Mouse (Mus musculus): ENCODE data around the gene Tcte1. TPM values are rescaled to one million over a fixed set of nuclear protein-coding genes. Genes with fewer than 3 reads are reported as not detected.

The Tcte1 gene
- total RNA-seq, 1 experiment: 0.09 TPM

- TF ChIP-seq ZC3H11A (IDR thresholded peaks at IDR 0.05; ENCODE audit: borderline replicate concordance, low read depth, low read length): no peak
- TF ChIP-seq ZNF384 (IDR thresholded peaks at IDR 0.05; ENCODE audit: low read depth, low read length): no peak
- TF ChIP-seq CHD2 (IDR thresholded peaks at IDR 0.05; ENCODE audit: low read depth, low read length): no peak
- TF ChIP-seq MAFK (IDR thresholded peaks at IDR 0.05; ENCODE audit: insufficient read depth, low read depth, low read length): no peak
- TF ChIP-seq HCFC1 (IDR thresholded peaks at IDR 0.05; ENCODE audit: borderline replicate concordance, insufficient read depth, low read length): no peak
- Histone ChIP-seq H3K27ac (ENCODE audit: insufficient read depth, low read depth, low read length, poor library complexity, severe bottlenecking) (no peak overlapping the region), H3K36me3 (ENCODE audit: control insufficient read depth, insufficient read depth, low read length, poor library complexity, severe bottlenecking) (no peaks in the 10 kb centered on the region), H3K4me3 (ENCODE audit: insufficient read depth in 1 of 2, low read depth in 1 of 2, low read length in 2 of 2, poor library complexity in 1 of 2, severe bottlenecking in 1 of 2) (no peak overlapping the region), H3K9me3 (ENCODE audit: control insufficient read depth, insufficient read depth, low read depth, low read length) (no peaks in the 10 kb centered on the region), H3K9ac (ENCODE audit: insufficient read depth, low read depth, low read length, poor library complexity, severe bottlenecking) (no peak overlapping the region), H3K4me1 (ENCODE audit: control insufficient read depth in 2 of 2, insufficient read depth in 2 of 2, low read length in 2 of 2, poor library complexity in 1 of 2) (peaks cover 2 to 18% of the 10 kb centered on the region in 2 experiments; a peak in 3 of 4 replicates)
- in situ Hi-C loops (cut with MboI; ENCODE audit: low sequenced_read_pairs in 2 of 2, unreplicated experiment in 2 of 2): no loop called here
- DNase-seq (ENCODE audit: low read depth, low spot score): no peak
These were observed 19.5 kb downstream of the Tcte1 start for GRCm38 (mm10) chr17:45542705-45543104.

DNA sequence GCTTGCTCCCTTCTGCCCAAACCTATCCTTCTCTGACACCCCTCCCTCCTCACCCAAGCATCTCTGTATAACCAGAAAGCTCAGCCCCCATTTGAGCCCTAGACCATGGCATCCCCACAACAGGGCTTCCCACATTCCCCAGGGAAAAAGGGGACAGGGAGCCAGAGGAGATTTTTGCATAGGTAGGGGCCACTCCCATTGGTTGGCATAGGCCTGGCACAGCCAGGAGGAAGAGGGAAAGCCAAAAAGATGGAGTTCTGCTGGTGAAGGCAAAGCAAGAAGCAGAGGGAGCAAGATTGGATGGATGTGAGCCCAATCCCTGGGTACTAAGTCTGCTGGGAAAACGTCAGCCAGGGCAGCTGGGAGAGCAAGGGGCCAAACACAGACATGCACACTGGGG is 19.9 kb downstream of the Tcte1 start:
- in situ Hi-C loops (cut with MboI; ENCODE audit: low sequenced_read_pairs in 2 of 2, unreplicated experiment in 2 of 2): no loop called here
- H3K9me3 ChIP-seq (ENCODE audit: control insufficient read depth, insufficient read depth, low read depth, low read length): no peaks in the 10 kb centered on the region
- H3K36me3 ChIP-seq (ENCODE audit: control insufficient read depth, insufficient read depth, low read length, poor library complexity, severe bottlenecking): no peaks in the 10 kb centered on the region
- DNase-seq (ENCODE audit: low read depth, low spot score): no peak
- TF ChIP-seq ZNF384 (IDR thresholded peaks at IDR 0.05; ENCODE audit: low read depth, low read length) (no peak), ZC3H11A (IDR thresholded peaks at IDR 0.05; ENCODE audit: borderline replicate concordance, low read depth, low read length) (no peak), HCFC1 (IDR thresholded peaks at IDR 0.05; ENCODE audit: borderline replicate concordance, insufficient read depth, low read length) (no peak), MAFK (IDR thresholded peaks at IDR 0.05; ENCODE audit: insufficient read depth, low read depth, low read length) (no peak), CHD2 (IDR thresholded peaks at IDR 0.05; ENCODE audit: low read depth, low read length) (no peak)
- H3K27ac ChIP-seq (ENCODE audit: insufficient read depth, low read depth, low read length, poor library complexity, severe bottlenecking): no peak overlapping the region
- H3K4me3 ChIP-seq (ENCODE audit: insufficient read depth in 1 of 2, low read depth in 1 of 2, low read length in 2 of 2, poor library complexity in 1 of 2, severe bottlenecking in 1 of 2): no peak overlapping the region
- peaks cover 2 to 18% of the 10 kb centered on the region in 2 experiments; a peak in 3 of 4 replicates for H3K4me1 ChIP-seq (ENCODE audit: control insufficient read depth in 2 of 2, insufficient read depth in 2 of 2, low read length in 2 of 2, poor library complexity in 1 of 2)
- no peak overlapping the region for H3K9ac ChIP-seq (ENCODE audit: insufficient read depth, low read depth, low read length, poor library complexity, severe bottlenecking)

DNA sequence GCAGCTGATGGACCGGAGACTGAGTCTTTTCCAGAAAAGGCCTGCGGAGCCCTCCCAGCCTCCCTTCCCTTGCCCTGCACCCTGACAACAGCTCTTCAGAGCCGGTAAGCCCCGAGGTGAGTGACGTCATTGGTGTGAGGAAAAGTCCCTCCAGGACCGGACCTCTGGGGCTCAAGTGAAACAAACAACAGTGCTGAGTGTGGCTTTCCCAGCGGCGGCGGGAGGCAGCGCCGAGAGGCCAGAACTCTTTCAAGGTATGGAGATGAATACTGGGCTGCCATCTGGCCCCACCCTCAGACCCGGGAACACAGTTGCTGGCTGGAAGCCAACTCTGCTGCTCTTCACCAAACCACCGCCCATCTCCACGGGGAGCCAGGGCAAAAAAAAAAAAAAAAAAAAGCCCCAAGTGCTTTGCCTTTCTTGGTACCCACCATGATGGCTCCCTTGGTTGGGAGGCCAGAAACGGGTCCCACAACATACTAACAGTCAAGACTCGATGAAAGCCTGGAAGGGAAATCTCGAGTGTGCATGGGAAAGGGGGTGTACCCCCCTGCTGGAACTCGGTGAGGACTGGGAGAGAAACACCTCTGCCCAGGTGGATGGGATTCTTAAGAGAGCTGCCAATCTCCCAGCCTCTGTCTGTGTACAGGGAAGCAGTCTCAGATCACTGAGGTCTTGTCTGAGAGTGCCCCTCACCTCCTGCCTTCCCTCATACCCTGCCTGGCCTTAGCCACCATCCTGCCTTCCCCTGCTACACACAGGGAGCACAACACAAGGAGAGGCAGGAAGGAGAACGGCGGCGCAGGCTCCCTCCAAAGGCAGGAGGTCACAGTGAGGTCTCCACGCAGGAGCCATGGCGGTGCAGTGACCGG is 21.0 kb downstream of the Tcte1 start:
- in situ Hi-C loops (cut with MboI; ENCODE audit: low sequenced_read_pairs in 2 of 2, unreplicated experiment in 2 of 2): no loop called here
- Histone ChIP-seq H3K4me3 (ENCODE audit: insufficient read depth in 1 of 2, low read depth in 1 of 2, low read length in 2 of 2, poor library complexity in 1 of 2, severe bottlenecking in 1 of 2) (peak overlapping the region; percentile 35 to 56), H3K9ac (ENCODE audit: insufficient read depth, low read depth, low read length, poor library complexity, severe bottlenecking) (peak overlapping the region; percentile 39), H3K27ac (ENCODE audit: insufficient read depth, low read depth, low read length, poor library complexity, severe bottlenecking) (no peak overlapping the region), H3K4me1 (ENCODE audit: control insufficient read depth in 2 of 2, insufficient read depth in 2 of 2, low read length in 2 of 2, poor library complexity in 1 of 2) (peaks cover 4 to 20% of the 10 kb centered on the region in 2 experiments; a peak in 3 of 4 replicates), H3K9me3 (ENCODE audit: control insufficient read depth, insufficient read depth, low read depth, low read length) (no peaks in the 10 kb centered on the region), H3K36me3 (ENCODE audit: control insufficient read depth, insufficient read depth, low read length, poor library complexity, severe bottlenecking) (no peaks in the 10 kb centered on the region)
- TF ChIP-seq ZNF384 (IDR thresholded peaks at IDR 0.05; ENCODE audit: low read depth, low read length) (peak; percentile 97), MAFK (IDR thresholded peaks at IDR 0.05; ENCODE audit: insufficient read depth, low read depth, low read length) (no peak), CHD2 (IDR thresholded peaks at IDR 0.05; ENCODE audit: low read depth, low read length) (no peak), ZC3H11A (IDR thresholded peaks at IDR 0.05; ENCODE audit: borderline replicate concordance, low read depth, low read length) (no peak), HCFC1 (IDR thresholded peaks at IDR 0.05; ENCODE audit: borderline replicate concordance, insufficient read depth, low read length) (no peak)
- DNase-seq (ENCODE audit: low read depth, low spot score): peak; percentile 93

DNA sequence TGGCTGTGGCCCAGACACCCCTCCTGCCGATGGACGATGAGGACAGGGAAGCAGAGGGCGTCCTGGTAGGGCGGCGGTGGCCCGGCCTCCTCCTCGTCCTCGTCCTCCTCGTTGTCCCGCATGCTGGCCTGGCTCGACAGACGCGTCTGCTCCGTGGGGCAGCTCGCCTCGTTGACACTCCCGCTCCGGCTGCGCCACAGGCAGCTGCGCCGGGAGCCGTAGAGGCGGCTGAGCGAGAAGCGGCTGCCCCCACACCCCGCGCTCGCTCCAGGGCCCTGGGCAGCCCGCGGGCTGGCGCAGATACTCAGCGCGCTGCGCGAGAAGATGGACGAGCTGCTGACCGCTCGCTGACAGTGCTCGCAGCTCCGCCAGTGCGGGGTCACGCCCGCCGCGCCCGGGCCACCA is 21.6 kb downstream of the Tcte1 start:
- Histone ChIP-seq H3K36me3 (ENCODE audit: control insufficient read depth, insufficient read depth, low read length, poor library complexity, severe bottlenecking) (no peaks in the 10 kb centered on the region), H3K9ac (ENCODE audit: insufficient read depth, low read depth, low read length, poor library complexity, severe bottlenecking) (peak overlapping the region; percentile 39), H3K4me3 (ENCODE audit: insufficient read depth in 1 of 2, low read depth in 1 of 2, low read length in 2 of 2, poor library complexity in 1 of 2, severe bottlenecking in 1 of 2) (peak overlapping the region; percentile 35 to 56; a peak in 3 of 4 replicates), H3K27ac (ENCODE audit: insufficient read depth, low read depth, low read length, poor library complexity, severe bottlenecking) (no peak overlapping the region), H3K4me1 (ENCODE audit: control insufficient read depth in 2 of 2, insufficient read depth in 2 of 2, low read length in 2 of 2, poor library complexity in 1 of 2) (peaks cover 4 to 16% of the 10 kb centered on the region in 2 experiments; a peak in 3 of 4 replicates), H3K9me3 (ENCODE audit: control insufficient read depth, insufficient read depth, low read depth, low read length) (no peaks in the 10 kb centered on the region)
- in situ Hi-C loops (cut with MboI; ENCODE audit: low sequenced_read_pairs in 2 of 2, unreplicated experiment in 2 of 2): no loop called here
- no peak for DNase-seq (ENCODE audit: low read depth, low spot score)
- TF ChIP-seq ZNF384 (IDR thresholded peaks at IDR 0.05; ENCODE audit: low read depth, low read length) (no peak), CHD2 (IDR thresholded peaks at IDR 0.05; ENCODE audit: low read depth, low read length) (no peak), HCFC1 (IDR thresholded peaks at IDR 0.05; ENCODE audit: borderline replicate concordance, insufficient read depth, low read length) (no peak), ZC3H11A (IDR thresholded peaks at IDR 0.05; ENCODE audit: borderline replicate concordance, low read depth, low read length) (no peak), MAFK (IDR thresholded peaks at IDR 0.05; ENCODE audit: insufficient read depth, low read depth, low read length) (no peak)

Data from ES-E14 (cell line).